Mouse (Mus musculus) heart, embryonic 15.5 days (tissue): ENCODE results near the gene Vps25. TPM values are rescaled to one million over a fixed set of nuclear protein-coding genes. Genes with fewer than 3 reads are reported as not detected.

Experiments
- ATAC-seq: fragments of 200-750 bp; cut with Nextera tagmentation; replicated peaks from 2 replicates; pipeline ENCODE4 v1.8.0; 2017; ENCODE audit warnings: low read depth, moderate TSS enrichment; ENCODE audit not compliant: insufficient number of reproducible peaks, insufficient read depth, low FRiP score
- H3K27ac ChIP-seq: fragments of 300-500 bp; sonication (generic); 2 replicates; pipeline ENCODE4 v1.5.1; 2015; ENCODE audit warnings: mild to moderate bottlenecking, inconsistent platforms
- H3K27me3 ChIP-seq: fragments of 300-500 bp; sonication (generic); 2 replicates; pipeline ENCODE4 v1.6.1; 2015; ENCODE audit warnings: inconsistent platforms
- H3K36me3 ChIP-seq: fragments of 300-500 bp; sonication (generic); 2 replicates; pipeline ENCODE4 v1.6.1; 2015; ENCODE audit warnings: mild to moderate bottlenecking, inconsistent platforms
- H3K4me1 ChIP-seq: fragments of 300-500 bp; sonication (generic); replicated peaks from 2 replicates; pipeline ENCODE4 v1.6.1; 2015; ENCODE audit warnings: inconsistent platforms
- H3K4me2 ChIP-seq: fragments of 300-500 bp; sonication (generic); 2 replicates; pipeline ENCODE4 v1.6.1; 2015; ENCODE audit warnings: inconsistent platforms, mild to moderate bottlenecking, moderate library complexity
- H3K4me3 ChIP-seq: fragments of 300-500 bp; sonication (generic); 2 replicates; pipeline ENCODE4 v1.5.1; 2015; ENCODE audit warnings: mild to moderate bottlenecking, inconsistent platforms
- H3K9ac ChIP-seq: fragments of 300-500 bp; sonication (generic); 2 replicates; pipeline ENCODE4 v1.6.1; 2015; ENCODE audit warnings: mild to moderate bottlenecking, inconsistent platforms
- H3K9me3 ChIP-seq: fragments of 300-500 bp; sonication (generic); replicated peaks from 2 replicates; pipeline ENCODE4 v1.6.1; 2016; ENCODE audit warnings: inconsistent platforms
- WGBS: fragments of 180-500 bp; shearing (Covaris S2); methylation state at CpG from one replicate; pipeline ENCODE4 v1.1.7; 2015; ENCODE audit warnings: mixed read lengths; 5-methylcytosine and 5-hydroxymethylcytosine counted together
- polyA plus RNA-seq: library from polyadenylated mRNA; unstranded; fragments of >200 nt; fragmentation: Nextera tagmentation; extraction: Ambion mirVana; gene quantifications from 2 replicates; pipeline ENCODE4 v1.2.1, GENCODE M21; 2015

The Vps25 gene
- polyA plus RNA-seq, 1 experiment from 2014 or later, result 89.1 TPM

DNA sequence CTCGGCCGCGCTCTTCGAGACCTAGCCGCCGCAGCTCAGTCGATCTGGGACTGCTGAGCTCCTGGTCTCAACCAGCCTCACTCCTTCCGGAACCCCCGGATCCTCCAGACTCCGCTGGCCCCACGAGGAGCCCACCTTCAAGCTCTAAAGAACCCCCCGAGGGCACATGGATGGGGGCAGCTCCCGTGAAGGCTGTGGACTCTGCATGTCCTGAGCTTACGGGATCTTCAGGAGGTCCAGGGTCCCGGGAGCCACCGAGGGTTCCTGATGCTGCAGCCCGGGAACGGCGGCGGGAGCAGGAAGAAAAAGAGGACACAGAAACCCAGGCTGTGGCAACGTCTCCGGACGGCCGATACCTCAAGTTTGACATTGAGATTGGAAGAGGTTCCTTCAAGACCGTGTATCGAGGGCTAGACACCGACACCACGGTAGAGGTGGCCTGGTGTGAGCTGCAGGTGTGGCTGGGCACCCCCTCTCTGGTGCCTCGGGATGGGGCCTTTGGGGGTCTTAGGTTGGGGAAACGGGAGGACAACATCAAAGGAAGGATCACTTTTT lies 7.4 kb downstream of the Vps25 start:
- WGBS, result 2% methylated on average over 30 of the region's 30 CpGs
- Histone ChIP-seq H3K27ac (peak overlapping the region; percentile 82), H3K4me2 (peak overlapping the region; percentile 97), H3K9me3 (no peaks in the 10 kb centered on the region), H3K27me3 (peaks cover 37% of the 10 kb centered on the region), H3K9ac (peak overlapping the region; percentile 73), H3K4me1 (peaks cover 73% of the 10 kb centered on the region), H3K36me3 (0 out of 2 replicates have a peak, but pooled peaks cover 4% of the 10 kb centered on the region), H3K4me3 (peak overlapping the region; percentile 65)
- no peak for ATAC-seq

DNA sequence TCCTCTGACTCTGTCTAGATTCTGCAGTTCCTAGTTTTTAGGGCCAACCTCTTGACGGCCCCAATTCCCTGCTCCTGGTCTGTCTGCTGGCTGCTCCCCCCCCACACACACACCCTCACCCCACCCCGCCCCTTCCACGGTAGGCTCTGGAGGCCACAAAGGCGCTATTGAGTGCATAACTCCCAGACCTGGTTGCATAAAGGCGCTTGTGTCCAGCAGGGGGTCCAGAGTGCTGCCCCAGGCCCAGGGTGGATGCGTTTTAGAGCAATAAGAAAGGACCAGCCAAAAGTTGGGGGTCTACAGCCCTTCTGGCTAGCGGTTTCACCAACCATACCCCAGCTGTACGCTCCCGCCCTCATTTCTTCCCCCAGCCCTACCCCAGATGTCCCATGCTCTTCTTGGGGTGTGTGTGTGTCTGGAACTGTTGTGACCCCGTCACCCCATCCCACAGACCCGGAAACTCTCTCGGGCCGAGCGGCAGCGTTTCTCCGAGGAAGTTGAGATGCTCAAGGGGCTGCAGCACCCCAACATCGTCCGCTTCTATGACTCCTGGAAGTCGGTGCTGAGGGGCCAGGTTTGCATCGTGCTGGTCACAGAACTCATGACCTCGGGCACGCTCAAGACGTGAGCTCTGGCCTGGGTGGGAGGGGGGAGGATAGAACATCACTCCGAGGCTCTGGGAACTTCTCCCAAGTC lies 8.9 kb downstream of the Vps25 start:
- Histone ChIP-seq H3K27me3 (peaks cover 46% of the 10 kb centered on the region), H3K4me1 (peaks cover 64% of the 10 kb centered on the region), H3K4me3 (peak overlapping the region; percentile 36), H3K4me2 (peak overlapping the region; percentile 97), H3K9ac (peak overlapping the region; percentile 16; the same call in 1 of the 2 replicates), H3K27ac (no peak overlapping the region), H3K9me3 (no peaks in the 10 kb centered on the region), H3K36me3 (0 out of 2 replicates have a peak, but pooled peaks cover 4% of the 10 kb centered on the region)
- 4% methylated on average over 24 of the region's 24 CpGs for WGBS
- ATAC-seq, result no peak

- H3K4me2 ChIP-seq, result peak overlapping the region; percentile 97
- H3K9ac ChIP-seq, result no peak overlapping the region
- peaks cover 60% of the 10 kb centered on the region for H3K4me1 ChIP-seq
- peak overlapping the region; percentile 36 for H3K4me3 ChIP-seq
- no peak overlapping the region for H3K27ac ChIP-seq
- H3K36me3 ChIP-seq, result no peaks in the 10 kb centered on the region
- H3K27me3 ChIP-seq, result peaks cover 46% of the 10 kb centered on the region
- H3K9me3 ChIP-seq, result no peaks in the 10 kb centered on the region
- WGBS, result 12% methylated on average over 32 of the region's 32 CpGs
- ATAC-seq, result no peak
Observed at GRCm38 (mm10) chr11:101263138-101263988, 9.9 kb downstream of the Vps25 start.

GRCm38 (mm10) chr11:101263989-101264280 lies 10.4 kb downstream of the Vps25 start:
- WGBS, result 22% methylated on average over 3 of the region's 3 CpGs
- no peak for ATAC-seq
- H3K27ac ChIP-seq, result no peak overlapping the region
- H3K9ac ChIP-seq, result no peak overlapping the region
- H3K4me2 ChIP-seq, result no peak overlapping the region; the same call in 1 of the 2 replicates
- H3K4me3 ChIP-seq, result peak overlapping the region; percentile 10; the same call in 1 of the 2 replicates
- H3K36me3 ChIP-seq, result no peaks in the 10 kb centered on the region
- H3K27me3 ChIP-seq, result peaks cover 48% of the 10 kb centered on the region
- H3K9me3 ChIP-seq, result no peaks in the 10 kb centered on the region
- H3K4me1 ChIP-seq, result peaks cover 54% of the 10 kb centered on the region

GRCm38 (mm10) chr11:101264954-101265471 lies 11.5 kb downstream of the Vps25 start:
- WGBS, result 7% methylated on average over 31 of the region's 31 CpGs
- H3K4me3 ChIP-seq, result peak overlapping the region; percentile 26
- H3K4me1 ChIP-seq, result peaks cover 50% of the 10 kb centered on the region
- no peaks in the 10 kb centered on the region for H3K9me3 ChIP-seq
- H3K27me3 ChIP-seq, result peaks cover 50% of the 10 kb centered on the region
- H3K27ac ChIP-seq, result no peak overlapping the region
- H3K36me3 ChIP-seq, result no peaks in the 10 kb centered on the region
- H3K9ac ChIP-seq, result 0 out of 2 replicates have a peak overlapping the region, but pooled peaks have one; percentile 15
- peak overlapping the region; percentile 50 for H3K4me2 ChIP-seq
- no peak for ATAC-seq

DNA sequence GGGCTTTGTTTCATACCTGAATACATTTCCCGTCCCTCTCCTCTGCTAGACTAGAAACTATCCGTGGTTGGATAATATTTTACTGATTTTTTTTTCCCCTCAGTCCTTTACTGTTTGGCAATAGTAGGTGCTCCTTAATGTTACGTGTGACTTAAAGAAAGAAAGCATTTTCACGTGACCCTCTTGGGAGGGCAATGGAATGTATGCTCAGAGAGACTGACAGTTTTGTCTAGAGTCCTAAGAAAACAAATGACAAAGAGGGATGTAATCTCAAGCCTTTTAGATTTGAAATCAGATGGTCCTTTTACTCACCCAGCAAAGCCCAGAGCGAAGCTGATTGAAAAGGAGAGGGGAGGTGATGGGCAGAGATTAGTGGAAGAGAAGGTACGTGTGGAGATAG lies 12.4 kb downstream of the Vps25 start:
- Histone ChIP-seq H3K9ac (no peak overlapping the region), H3K9me3 (no peaks in the 10 kb centered on the region), H3K4me2 (no peak overlapping the region), H3K27me3 (peaks cover 50% of the 10 kb centered on the region), H3K36me3 (no peaks in the 10 kb centered on the region), H3K27ac (no peak overlapping the region), H3K4me1 (peaks cover 43% of the 10 kb centered on the region), H3K4me3 (no peak overlapping the region)
- WGBS, result 36% methylated on average over 6 of the region's 6 CpGs
- ATAC-seq, result no peak

DNA sequence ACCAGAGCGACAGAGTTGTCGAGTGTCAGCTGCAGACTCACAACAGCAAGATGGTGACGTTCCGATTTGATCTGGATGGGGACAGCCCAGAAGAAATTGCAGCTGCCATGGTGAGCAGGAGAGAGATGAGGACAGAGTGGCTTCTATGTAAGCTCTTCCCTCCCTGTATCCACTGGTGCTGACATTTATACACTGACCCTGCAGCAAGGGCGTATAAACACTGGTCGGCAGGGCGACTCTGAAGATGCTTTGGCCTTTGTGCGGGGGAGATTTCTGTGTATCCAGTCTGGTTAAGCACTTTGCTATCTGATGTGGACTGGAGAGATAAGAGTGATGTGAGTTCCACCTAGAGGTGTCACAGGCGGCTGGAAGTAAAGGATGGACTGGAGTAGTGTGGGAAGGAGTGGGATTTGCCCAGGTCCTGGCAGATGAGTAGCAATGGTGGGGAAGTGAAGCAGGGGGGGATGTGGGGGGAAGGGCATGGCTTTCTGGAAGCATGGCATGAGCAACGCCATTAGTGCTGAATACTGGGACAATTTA lies 16.1 kb downstream of the Vps25 start:
- no peaks in the 10 kb centered on the region for H3K9me3 ChIP-seq
- H3K27me3 ChIP-seq, result peaks cover 23% of the 10 kb centered on the region
- H3K4me1 ChIP-seq, result peaks cover 14% of the 10 kb centered on the region
- no peak for ATAC-seq
- H3K27ac ChIP-seq, result no peak overlapping the region
- WGBS, result 14% methylated on average over 10 of the region's 10 CpGs
- H3K36me3 ChIP-seq, result no peaks in the 10 kb centered on the region; the same call in 1 of the 2 replicates
- H3K4me2 ChIP-seq, result no peak overlapping the region
- H3K9ac ChIP-seq, result no peak overlapping the region
- H3K4me3 ChIP-seq, result no peak overlapping the region

DNA sequence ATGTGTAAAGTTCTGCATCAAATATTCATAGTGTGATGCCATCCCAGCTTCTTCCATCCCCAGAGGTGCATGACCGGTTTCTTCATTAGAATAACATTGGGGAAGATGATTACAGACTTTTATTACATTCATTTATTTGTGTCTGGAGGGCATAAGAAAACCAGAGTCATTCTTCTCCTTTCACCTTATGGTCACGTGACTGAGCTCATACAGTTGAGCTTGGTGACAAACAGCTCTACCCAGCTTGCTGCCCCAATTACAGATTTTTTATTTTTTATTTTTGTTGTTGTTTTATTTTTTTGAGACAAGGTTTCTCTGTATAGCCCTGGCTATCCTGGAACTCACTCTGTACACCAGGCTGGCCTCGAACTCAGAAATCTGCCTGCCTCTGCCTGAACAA lies 18.9 kb downstream of the Vps25 start:
- H3K4me2 ChIP-seq, result no peak overlapping the region
- no peak for ATAC-seq
- WGBS, result 81% methylated on average over 3 of the region's 3 CpGs
- H3K4me3 ChIP-seq, result no peak overlapping the region
- H3K27ac ChIP-seq, result no peak overlapping the region
- H3K27me3 ChIP-seq, result 0 out of 2 replicates have a peak, but pooled peaks cover 4% of the 10 kb centered on the region
- no peak overlapping the region for H3K9ac ChIP-seq
- no peaks in the 10 kb centered on the region for H3K9me3 ChIP-seq
- H3K36me3 ChIP-seq, result no peaks in the 10 kb centered on the region; the same call in 1 of the 2 replicates
- H3K4me1 ChIP-seq, result peaks cover 20% of the 10 kb centered on the region

- H3K27me3 ChIP-seq, result peaks cover 3% of the 10 kb centered on the region; the same call in 1 of the 2 replicates
- no peaks in the 10 kb centered on the region; the same call in 1 of the 2 replicates for H3K36me3 ChIP-seq
- 69% methylated on average over 4 of the region's 4 CpGs for WGBS
- no peak overlapping the region for H3K4me3 ChIP-seq
- H3K9me3 ChIP-seq, result no peaks in the 10 kb centered on the region
- no peak for ATAC-seq
- no peak overlapping the region for H3K4me2 ChIP-seq
- no peak overlapping the region for H3K27ac ChIP-seq
- peaks cover 26% of the 10 kb centered on the region for H3K4me1 ChIP-seq
- H3K9ac ChIP-seq, result no peak overlapping the region
Observed at GRCm38 (mm10) chr11:101275309-101275708, 21.8 kb downstream of the Vps25 start.

GRCm38 (mm10) chr11:101276319-101277070 lies 23.0 kb downstream of the Vps25 start:
- peak overlapping the region; percentile 80 for H3K4me2 ChIP-seq
- H3K27me3 ChIP-seq, result peaks cover 3% of the 10 kb centered on the region; the same call in 1 of the 2 replicates
- WGBS, result 38% methylated on average over 27 of the region's 27 CpGs
- peak overlapping the region; percentile 69; the same call in 1 of the 2 replicates for H3K4me3 ChIP-seq
- peaks cover 26% of the 10 kb centered on the region for H3K4me1 ChIP-seq
- H3K9me3 ChIP-seq, result no peaks in the 10 kb centered on the region
- H3K36me3 ChIP-seq, result no peaks in the 10 kb centered on the region; the same call in 1 of the 2 replicates
- ATAC-seq, result no peak
- H3K27ac ChIP-seq, result no peak overlapping the region
- H3K9ac ChIP-seq, result no peak overlapping the region
